Mouse (Mus musculus): ENCODE data around the gene Nup54. TPM values are rescaled to one million over a fixed set of nuclear protein-coding genes. Genes with fewer than 3 reads are reported as not detected.

Gene Nup54
- total and polyA plus RNA-seq, 2 experiments: 13.7 to 20.0 TPM

DNA sequence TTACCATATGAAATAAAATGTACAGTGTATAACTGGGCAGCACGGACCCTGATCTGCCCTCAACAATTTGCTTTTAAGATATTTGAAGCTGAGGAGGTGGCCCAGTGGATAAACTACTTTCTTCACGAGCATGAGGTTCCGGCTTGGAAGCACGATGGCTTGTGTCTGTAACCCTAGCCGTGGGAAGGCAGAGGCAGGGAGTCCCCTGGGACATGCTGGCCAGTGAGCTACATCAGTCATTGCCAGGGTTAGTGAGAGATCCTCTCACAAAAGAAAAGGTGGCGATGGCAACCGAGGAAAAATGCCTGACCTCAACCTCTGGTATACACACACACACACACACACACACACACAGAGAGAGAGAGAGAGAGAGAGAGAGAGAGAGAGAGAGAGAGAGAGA, 51.3 kb downstream of the Nup54 start:
- Histone ChIP-seq H3K27me3 (ENCODE audit: control insufficient read depth, insufficient read depth, low read length) (no peaks in the 10 kb centered on the region), H3K27ac (replicated peaks; ENCODE audit: insufficient read depth, low read depth, low read length) (no peak overlapping the region), H3K36me3 (ENCODE audit: control insufficient read depth, insufficient read depth, low read length) (no peaks in the 10 kb centered on the region), H3K4me3 (ENCODE audit: insufficient read depth, low read depth, low read length) (no peak overlapping the region), H3K79me2 (ENCODE audit: control insufficient read depth, insufficient read depth, low read length) (no peaks in the 10 kb centered on the region), H3K9ac (ENCODE audit: low read depth, low read length) (no peak overlapping the region), H3K4me1 (ENCODE audit: control insufficient read depth, insufficient read depth, low read length) (peaks cover 2% of the 10 kb centered on the region)
- 74% methylated on average over 7 of the region's 7 CpGs for WGBS
- DNase-seq (ENCODE audit: extremely low read depth, low read depth, low spot score): no peak
- TF ChIP-seq CTCF (IDR thresholded peaks at IDR 0.05; ENCODE audit: low read depth, low read length): no peak

- Histone ChIP-seq H3K4me3 (ENCODE audit: insufficient read depth, low read depth, low read length) (no peak overlapping the region), H3K4me1 (ENCODE audit: control insufficient read depth, insufficient read depth, low read length) (peaks cover 2% of the 10 kb centered on the region), H3K27me3 (ENCODE audit: control insufficient read depth, insufficient read depth, low read length) (no peaks in the 10 kb centered on the region), H3K27ac (replicated peaks; ENCODE audit: insufficient read depth, low read depth, low read length) (no peak overlapping the region), H3K9ac (ENCODE audit: low read depth, low read length) (no peak overlapping the region), H3K36me3 (ENCODE audit: control insufficient read depth, insufficient read depth, low read length) (no peaks in the 10 kb centered on the region), H3K79me2 (ENCODE audit: control insufficient read depth, insufficient read depth, low read length) (no peaks in the 10 kb centered on the region)
- no peak for DNase-seq (ENCODE audit: extremely low read depth, low read depth, low spot score)
- 79% methylated on average over 9 of the region's 9 CpGs for WGBS
- no peak for TF ChIP-seq CTCF (IDR thresholded peaks at IDR 0.05; ENCODE audit: low read depth, low read length)
- no peak for TF ChIP-seq POLR2A (IDR thresholded peaks at IDR 0.05; ENCODE audit: extremely low read depth, insufficient read depth, low read length)
These were observed 52.7 kb downstream of the Nup54 start for GRCm38 (mm10) chr5:92382349-92382679.

GRCm38 (mm10) chr5:92381550-92382348, 53.3 kb downstream of the Nup54 start:
- Histone ChIP-seq H3K9ac (ENCODE audit: low read depth, low read length) (peak overlapping the region; percentile 56; the same call in 1 of the 2 replicates), H3K27me3 (ENCODE audit: control insufficient read depth, insufficient read depth, low read length) (no peaks in the 10 kb centered on the region), H3K4me3 (ENCODE audit: insufficient read depth, low read depth, low read length) (no peak overlapping the region), H3K27ac (replicated peaks; ENCODE audit: insufficient read depth, low read depth, low read length) (no peak overlapping the region), H3K4me1 (ENCODE audit: control insufficient read depth, insufficient read depth, low read length) (peaks cover 2% of the 10 kb centered on the region), H3K36me3 (ENCODE audit: control insufficient read depth, insufficient read depth, low read length) (no peaks in the 10 kb centered on the region), H3K79me2 (ENCODE audit: control insufficient read depth, insufficient read depth, low read length) (no peaks in the 10 kb centered on the region)
- WGBS: 38% methylated on average over 12 of the region's 12 CpGs
- DNase-seq (ENCODE audit: extremely low read depth, low read depth, low spot score): peak; percentile 69
- TF ChIP-seq POLR2A (IDR thresholded peaks at IDR 0.05; ENCODE audit: extremely low read depth, insufficient read depth, low read length) (no peak), CTCF (IDR thresholded peaks at IDR 0.05; ENCODE audit: low read depth, low read length) (peak; percentile 57)

DNA sequence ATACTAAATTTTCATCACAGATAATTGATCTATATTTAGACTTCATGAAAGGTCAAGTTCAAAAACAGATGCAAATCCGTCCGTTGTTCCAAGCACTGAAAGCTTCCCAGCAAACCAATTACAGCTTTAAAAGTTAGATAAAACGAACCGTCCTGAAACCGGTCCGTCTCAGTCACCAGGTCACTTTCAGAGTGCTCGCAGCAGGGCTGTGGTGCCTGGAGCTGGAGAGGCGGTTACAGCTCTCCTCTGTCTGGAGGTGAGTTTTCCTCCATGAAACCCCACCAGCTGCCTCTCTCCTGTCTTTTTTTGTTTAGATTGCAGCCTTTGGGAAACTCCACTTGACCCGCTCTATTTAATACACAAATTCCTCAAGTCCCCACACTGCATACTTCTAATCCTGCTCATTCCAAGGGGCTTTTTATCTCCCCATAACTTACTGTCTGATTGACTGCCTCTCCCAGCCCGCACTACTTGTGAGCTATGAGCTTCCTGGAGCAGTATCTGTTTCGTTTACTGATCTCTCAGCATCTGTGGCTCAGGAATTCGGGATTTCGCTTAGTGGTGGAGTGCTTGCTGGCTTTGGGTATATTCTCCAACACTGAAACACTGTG, 58.1 kb downstream of the Nup54 start:
- Histone ChIP-seq H3K27ac (replicated peaks; ENCODE audit: insufficient read depth, low read depth, low read length) (peak overlapping the region; percentile 28), H3K4me1 (ENCODE audit: control insufficient read depth, insufficient read depth, low read length) (peaks cover 2% of the 10 kb centered on the region), H3K4me3 (ENCODE audit: insufficient read depth, low read depth, low read length) (no peak overlapping the region), H3K27me3 (ENCODE audit: control insufficient read depth, insufficient read depth, low read length) (no peaks in the 10 kb centered on the region), H3K9ac (ENCODE audit: low read depth, low read length) (no peak overlapping the region), H3K36me3 (ENCODE audit: control insufficient read depth, insufficient read depth, low read length) (no peaks in the 10 kb centered on the region), H3K79me2 (ENCODE audit: control insufficient read depth, insufficient read depth, low read length) (no peaks in the 10 kb centered on the region)
- TF ChIP-seq CTCF (IDR thresholded peaks at IDR 0.05; ENCODE audit: low read depth, low read length): no peak
- TF ChIP-seq POLR2A (IDR thresholded peaks at IDR 0.05; ENCODE audit: extremely low read depth, insufficient read depth, low read length): no peak
- WGBS: 69% methylated on average over 13 of the region's 13 CpGs
- DNase-seq (ENCODE audit: extremely low read depth, low read depth, low spot score): no peak

DNA sequence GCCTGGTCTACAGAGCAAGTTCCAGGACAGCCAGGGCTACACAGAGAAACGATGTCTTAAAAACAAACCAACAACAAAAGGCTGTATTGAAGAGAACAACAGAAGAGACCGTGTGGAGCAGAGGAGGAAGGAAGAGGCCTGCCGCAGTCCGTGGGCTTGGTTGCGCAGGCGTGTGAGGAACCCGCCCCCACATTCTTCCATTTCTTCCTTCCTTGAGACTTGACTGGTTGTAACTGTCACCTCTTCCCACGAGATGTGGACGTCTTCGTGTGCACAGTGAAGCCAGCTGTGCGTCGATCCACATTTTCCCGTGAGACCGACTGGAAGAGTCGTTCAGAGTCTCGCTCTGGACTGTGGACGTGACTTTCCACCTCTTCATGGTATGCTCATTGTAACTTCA, 59.7 kb downstream of the Nup54 start:
- Histone ChIP-seq H3K9ac (ENCODE audit: low read depth, low read length) (no peak overlapping the region), H3K4me1 (ENCODE audit: control insufficient read depth, insufficient read depth, low read length) (no peaks in the 10 kb centered on the region), H3K79me2 (ENCODE audit: control insufficient read depth, insufficient read depth, low read length) (no peaks in the 10 kb centered on the region), H3K36me3 (ENCODE audit: control insufficient read depth, insufficient read depth, low read length) (no peaks in the 10 kb centered on the region), H3K27ac (replicated peaks; ENCODE audit: insufficient read depth, low read depth, low read length) (peak overlapping the region; percentile 42), H3K27me3 (ENCODE audit: control insufficient read depth, insufficient read depth, low read length) (no peaks in the 10 kb centered on the region), H3K4me3 (ENCODE audit: insufficient read depth, low read depth, low read length) (no peak overlapping the region)
- DNase-seq (ENCODE audit: extremely low read depth, low read depth, low spot score): no peak
- 85% methylated on average over 17 of the region's 17 CpGs for WGBS
- TF ChIP-seq POLR2A (IDR thresholded peaks at IDR 0.05; ENCODE audit: extremely low read depth, insufficient read depth, low read length): no peak

DNA sequence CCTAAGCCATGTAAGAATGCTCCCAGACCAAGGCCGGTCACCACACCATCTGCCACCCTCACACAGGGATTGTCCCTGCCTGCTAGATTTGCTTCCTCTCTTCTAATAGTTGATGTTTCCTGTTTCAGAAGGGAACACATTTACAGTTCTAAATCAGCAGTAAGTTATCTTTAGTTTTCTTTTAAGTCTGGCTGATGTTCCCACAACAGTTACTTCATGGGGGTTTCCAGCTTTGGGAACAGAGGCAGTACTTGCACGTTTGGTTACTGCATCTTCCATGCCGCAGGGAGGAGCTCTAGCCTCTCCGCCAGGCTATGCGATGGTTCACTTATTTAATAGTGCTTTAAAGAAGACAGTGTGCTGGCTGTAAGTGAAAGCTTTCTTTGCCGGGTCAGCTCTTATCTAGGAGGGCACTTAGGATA, 60.3 kb downstream of the Nup54 start:
- DNase-seq (ENCODE audit: extremely low read depth, low read depth, low spot score): peak; percentile 48
- 70% methylated on average over 6 of the region's 6 CpGs for WGBS
- Histone ChIP-seq H3K79me2 (ENCODE audit: control insufficient read depth, insufficient read depth, low read length) (no peaks in the 10 kb centered on the region), H3K27me3 (ENCODE audit: control insufficient read depth, insufficient read depth, low read length) (no peaks in the 10 kb centered on the region), H3K4me3 (ENCODE audit: insufficient read depth, low read depth, low read length) (no peak overlapping the region), H3K9ac (ENCODE audit: low read depth, low read length) (no peak overlapping the region), H3K4me1 (ENCODE audit: control insufficient read depth, insufficient read depth, low read length) (peaks cover 2% of the 10 kb centered on the region; the same call in 1 of the 2 replicates), H3K36me3 (ENCODE audit: control insufficient read depth, insufficient read depth, low read length) (no peaks in the 10 kb centered on the region), H3K27ac (replicated peaks; ENCODE audit: insufficient read depth, low read depth, low read length) (no peak overlapping the region)
- TF ChIP-seq POLR2A (IDR thresholded peaks at IDR 0.05; ENCODE audit: extremely low read depth, insufficient read depth, low read length) (no peak), CTCF (IDR thresholded peaks at IDR 0.05; ENCODE audit: low read depth, low read length) (peak; percentile 38; the same call in 1 of the 2 replicates)

Measured in liver, adult 2 months (tissue).